Mouse (Mus musculus): ENCODE data around the gene Spata32. TPM values are rescaled to one million over a fixed set of nuclear protein-coding genes. Genes with fewer than 3 reads are reported as not detected.

The Spata32 gene
- not detected in 2 replicates for polyA plus RNA-seq (2015; fragmentation: Nextera tagmentation; extraction: Ambion mirVana)

GRCm38 (mm10) chr11:103217790-103218516 lies at the start of gene Spata32:
TSS of gene Spata32 (minus strand) at chr11:103218432.
- H3K27ac ChIP-seq (ENCODE audit: low read length) = no peak within 1 kb of the TSS
- no peaks in the 10 kb centered on the region for H3K27me3 ChIP-seq (ENCODE audit: control insufficient read depth, insufficient read depth, low read length)
- peaks cover 6% of the 10 kb centered on the region; the same call in 1 of the 2 replicates for H3K4me1 ChIP-seq (ENCODE audit: control insufficient read depth, insufficient read depth, low read length)
- H3K4me2 ChIP-seq (ENCODE audit: low read depth, low read length) = peak within 1 kb of the TSS; percentile 92
- H3K36me3 ChIP-seq (ENCODE audit: control insufficient read depth, insufficient read depth, low read length) = no peaks in the 10 kb centered on the region
- H3K4me3 ChIP-seq (replicated peaks; ENCODE audit: low read length) = peak within 1 kb of the TSS; percentile 53
- under 1% methylated on average over 45 of the region's 45 CpGs for WGBS
- ATAC-seq (ENCODE audit: insufficient read depth, low FRiP score) = peak; percentile 76; the same call in 1 of the 2 replicates
- no peaks in the 10 kb centered on the region for H3K9me3 ChIP-seq (replicated peaks; ENCODE audit: control insufficient read depth, low read length)
- peak within 1 kb of the TSS; percentile 68 for H3K9ac ChIP-seq (ENCODE audit: low read length)

GRCm38 (mm10) chr11:103267346-103268219 lies 49.4 kb upstream of the Spata32 start, which contains the start of gene Map3k14:
TSS of gene Map3k14 (minus strand) at chr11:103267472.
- under 1% methylated on average over 55 of the region's 55 CpGs for WGBS
- peak within 1 kb of the TSS; percentile 82 for H3K4me2 ChIP-seq (ENCODE audit: low read depth, low read length)

DNA sequence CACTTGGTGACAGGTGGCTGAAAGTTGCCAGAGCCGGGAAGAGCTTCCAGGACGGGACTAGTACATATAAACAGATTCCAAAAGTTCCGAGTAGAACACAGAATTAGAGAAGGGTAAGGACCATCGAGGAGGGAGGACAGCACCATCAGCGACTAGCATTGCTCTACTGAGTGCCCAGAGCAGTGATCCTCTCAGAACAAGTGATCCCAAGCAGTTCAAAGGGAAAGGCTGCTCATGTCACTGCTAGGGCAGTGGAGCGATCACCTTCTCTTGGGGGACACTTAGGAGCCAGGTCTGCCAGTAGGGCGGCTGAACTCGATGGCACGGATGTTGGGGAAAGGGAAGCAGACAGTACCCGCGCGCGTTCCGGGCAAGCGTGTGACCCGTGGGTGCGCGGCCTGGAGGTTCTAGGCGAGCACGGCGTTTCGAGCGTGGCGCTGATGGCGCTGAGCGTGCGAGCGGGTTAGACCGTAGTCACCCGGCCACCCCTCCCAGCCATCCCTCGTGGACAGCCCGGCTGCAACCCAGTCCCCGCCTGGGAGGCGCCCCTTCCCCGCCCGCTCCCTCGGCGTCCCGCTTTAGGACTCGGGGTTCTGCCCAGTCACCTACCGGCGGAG lies 48.6 kb upstream of the Spata32 start:
- Histone ChIP-seq H3K27me3 (ENCODE audit: control insufficient read depth, insufficient read depth, low read length) (no peaks in the 10 kb centered on the region), H3K4me3 (replicated peaks; ENCODE audit: low read length) (peak overlapping the region; percentile 76), H3K9ac (ENCODE audit: low read length) (peak overlapping the region; percentile 88), H3K4me1 (ENCODE audit: control insufficient read depth, insufficient read depth, low read length) (peaks cover 42% of the 10 kb centered on the region), H3K27ac (ENCODE audit: low read length) (peak overlapping the region; percentile 77), H3K36me3 (ENCODE audit: control insufficient read depth, insufficient read depth, low read length) (no peaks in the 10 kb centered on the region), H3K4me2 (ENCODE audit: low read depth, low read length) (peak overlapping the region; percentile 82), H3K9me3 (replicated peaks; ENCODE audit: control insufficient read depth, low read length) (no peaks in the 10 kb centered on the region)
- under 1% methylated on average over 42 of the region's 42 CpGs for WGBS
- ATAC-seq (ENCODE audit: insufficient read depth, low FRiP score) = no peak

More at GRCm38 (mm10) chr11:103267346-103268219, 49.4 kb upstream of the Spata32 start, which contains the start of gene Map3k14:
- Histone ChIP-seq H3K27me3 (ENCODE audit: control insufficient read depth, insufficient read depth, low read length) (no peaks in the 10 kb centered on the region), H3K4me3 (replicated peaks; ENCODE audit: low read length) (peak within 1 kb of the TSS; percentile 76), H3K27ac (ENCODE audit: low read length) (peak within 1 kb of the TSS; percentile 83), H3K9me3 (replicated peaks; ENCODE audit: control insufficient read depth, low read length) (no peaks in the 10 kb centered on the region), H3K36me3 (ENCODE audit: control insufficient read depth, insufficient read depth, low read length) (no peaks in the 10 kb centered on the region), H3K9ac (ENCODE audit: low read length) (peak within 1 kb of the TSS; percentile 88), H3K4me1 (ENCODE audit: control insufficient read depth, insufficient read depth, low read length) (peaks cover 35% of the 10 kb centered on the region)
- peak; percentile 98 for ATAC-seq (ENCODE audit: insufficient read depth, low FRiP score)

DNA sequence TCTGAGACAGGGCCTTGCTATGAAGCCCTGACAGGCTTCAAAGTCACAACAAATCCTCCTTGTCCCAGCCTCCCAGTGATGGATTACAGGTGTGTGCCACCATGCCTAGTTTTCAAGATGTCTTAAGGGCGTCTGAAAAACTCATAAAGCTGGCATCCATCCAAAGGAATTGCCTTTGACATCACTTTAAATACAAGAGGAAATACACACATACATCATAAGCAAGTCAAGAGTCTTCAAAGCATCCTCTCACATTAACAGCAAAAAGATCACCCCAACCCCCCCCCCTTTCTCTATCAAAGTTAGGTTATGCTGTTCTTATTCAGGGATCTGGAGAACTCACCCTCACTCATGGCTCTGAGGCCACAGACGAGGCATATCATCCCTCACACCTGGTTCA lies 47.6 kb upstream of the Spata32 start:
- Histone ChIP-seq H3K4me2 (ENCODE audit: low read depth, low read length) (peak overlapping the region; percentile 82), H3K27ac (ENCODE audit: low read length) (no peak overlapping the region), H3K36me3 (ENCODE audit: control insufficient read depth, insufficient read depth, low read length) (no peaks in the 10 kb centered on the region), H3K9me3 (replicated peaks; ENCODE audit: control insufficient read depth, low read length) (no peaks in the 10 kb centered on the region), H3K4me1 (ENCODE audit: control insufficient read depth, insufficient read depth, low read length) (peaks cover 50% of the 10 kb centered on the region), H3K27me3 (ENCODE audit: control insufficient read depth, insufficient read depth, low read length) (no peaks in the 10 kb centered on the region), H3K4me3 (replicated peaks; ENCODE audit: low read length) (peak overlapping the region; percentile 76), H3K9ac (ENCODE audit: low read length) (no peak overlapping the region)
- no peak for ATAC-seq (ENCODE audit: insufficient read depth, low FRiP score)
- 38% methylated on average over 2 of the region's 2 CpGs for WGBS

GRCm38 (mm10) chr11:103265211-103265610 lies 47.0 kb upstream of the Spata32 start:
- Histone ChIP-seq H3K36me3 (ENCODE audit: control insufficient read depth, insufficient read depth, low read length) (no peaks in the 10 kb centered on the region), H3K9me3 (replicated peaks; ENCODE audit: control insufficient read depth, low read length) (no peaks in the 10 kb centered on the region), H3K9ac (ENCODE audit: low read length) (no peak overlapping the region), H3K27ac (ENCODE audit: low read length) (no peak overlapping the region), H3K4me2 (ENCODE audit: low read depth, low read length) (no peak overlapping the region), H3K4me3 (replicated peaks; ENCODE audit: low read length) (no peak overlapping the region), H3K4me1 (ENCODE audit: control insufficient read depth, insufficient read depth, low read length) (peaks cover 50% of the 10 kb centered on the region), H3K27me3 (ENCODE audit: control insufficient read depth, insufficient read depth, low read length) (no peaks in the 10 kb centered on the region)
- no peak for ATAC-seq (ENCODE audit: insufficient read depth, low FRiP score)
- WGBS = 62% methylated on average over 7 of the region's 7 CpGs

GRCm38 (mm10) chr11:103264427-103265005 lies 46.3 kb upstream of the Spata32 start:
- Histone ChIP-seq H3K4me3 (replicated peaks; ENCODE audit: low read length) (no peak overlapping the region), H3K27ac (ENCODE audit: low read length) (no peak overlapping the region), H3K9me3 (replicated peaks; ENCODE audit: control insufficient read depth, low read length) (no peaks in the 10 kb centered on the region), H3K36me3 (ENCODE audit: control insufficient read depth, insufficient read depth, low read length) (no peaks in the 10 kb centered on the region), H3K9ac (ENCODE audit: low read length) (no peak overlapping the region), H3K27me3 (ENCODE audit: control insufficient read depth, insufficient read depth, low read length) (no peaks in the 10 kb centered on the region), H3K4me1 (ENCODE audit: control insufficient read depth, insufficient read depth, low read length) (peaks cover 50% of the 10 kb centered on the region), H3K4me2 (ENCODE audit: low read depth, low read length) (no peak overlapping the region)
- ATAC-seq (ENCODE audit: insufficient read depth, low FRiP score) = no peak
- WGBS = 81% methylated on average over 20 of the region's 20 CpGs

DNA sequence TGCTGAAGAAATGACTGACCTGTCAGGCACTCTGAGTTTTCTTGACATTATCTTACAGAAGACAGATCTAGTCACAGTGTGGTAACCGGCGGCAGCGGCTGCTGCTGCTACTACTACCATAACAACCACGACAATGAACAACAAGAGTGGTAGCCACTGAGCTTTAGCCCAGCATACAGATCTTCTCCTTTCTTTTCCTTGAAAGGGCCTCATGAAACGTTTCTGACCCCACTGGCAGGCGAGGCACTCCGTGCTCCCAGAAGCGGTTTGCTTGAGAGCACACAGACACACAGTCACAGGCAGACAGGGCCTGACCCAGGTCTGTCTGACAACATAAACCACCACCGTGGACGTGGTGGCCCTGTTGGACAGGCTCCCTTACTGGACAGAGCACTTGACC lies 45.3 kb upstream of the Spata32 start:
- H3K36me3 ChIP-seq (ENCODE audit: control insufficient read depth, insufficient read depth, low read length) = no peaks in the 10 kb centered on the region
- H3K27ac ChIP-seq (ENCODE audit: low read length) = no peak overlapping the region; the same call in 1 of the 2 replicates
- no peak for ATAC-seq (ENCODE audit: insufficient read depth, low FRiP score)
- peaks cover 49% of the 10 kb centered on the region for H3K4me1 ChIP-seq (ENCODE audit: control insufficient read depth, insufficient read depth, low read length)
- no peak overlapping the region for H3K4me3 ChIP-seq (replicated peaks; ENCODE audit: low read length)
- 40% methylated on average over 10 of the region's 10 CpGs for WGBS
- no peaks in the 10 kb centered on the region for H3K9me3 ChIP-seq (replicated peaks; ENCODE audit: control insufficient read depth, low read length)
- H3K4me2 ChIP-seq (ENCODE audit: low read depth, low read length) = 0 out of 2 replicates have a peak overlapping the region, but pooled peaks have one; percentile 4
- H3K27me3 ChIP-seq (ENCODE audit: control insufficient read depth, insufficient read depth, low read length) = no peaks in the 10 kb centered on the region
- peak overlapping the region; percentile 40; the same call in 1 of the 2 replicates for H3K9ac ChIP-seq (ENCODE audit: low read length)

DNA sequence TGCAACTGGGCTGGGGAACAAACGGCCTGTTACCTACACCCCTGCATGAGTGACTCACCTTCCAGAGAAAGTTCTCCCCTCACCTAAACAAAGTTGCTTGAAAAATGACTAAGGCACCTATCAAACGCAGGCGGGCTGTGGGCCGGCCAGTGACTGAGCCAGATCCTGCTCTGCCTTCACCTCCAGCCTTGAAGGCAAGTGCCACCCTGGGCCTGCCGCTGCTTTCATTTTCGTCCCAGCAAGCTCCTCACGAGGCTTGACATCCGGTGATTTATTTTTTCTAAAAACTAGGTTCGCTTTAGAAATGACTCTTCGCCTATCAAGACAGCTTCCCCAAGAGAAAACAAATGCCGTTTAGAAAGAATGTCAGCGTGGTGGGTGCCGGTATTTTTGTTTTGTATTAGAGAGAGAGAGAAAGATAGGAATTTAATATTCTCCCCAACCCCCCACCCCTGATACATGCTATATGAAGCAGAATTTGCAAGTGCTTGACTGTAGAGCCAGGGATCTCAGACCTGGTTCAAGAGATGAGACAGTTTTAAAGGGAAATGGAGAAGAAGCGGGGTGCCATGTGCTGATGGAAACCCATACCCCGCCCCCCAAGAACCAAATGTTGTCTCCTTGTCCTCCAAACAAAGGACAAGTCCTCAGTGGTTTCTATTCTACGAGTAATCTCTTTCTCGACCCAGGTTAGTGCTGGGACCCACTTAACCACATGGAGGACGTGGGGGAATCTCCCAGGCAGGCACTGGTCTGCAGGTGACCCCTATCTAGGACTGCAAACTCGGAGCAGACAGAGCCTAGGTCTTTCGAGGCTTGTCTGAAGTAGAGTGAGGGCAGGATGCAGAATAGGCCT lies 44.4 kb upstream of the Spata32 start:
- peak overlapping the region; percentile 22 for H3K4me3 ChIP-seq (replicated peaks; ENCODE audit: low read length)
- ATAC-seq (ENCODE audit: insufficient read depth, low FRiP score) = peak; percentile 12; the same call in 1 of the 2 replicates

More for the DNA sequence above, 44.4 kb upstream of the Spata32 start:
- 39% methylated on average over 20 of the region's 20 CpGs for WGBS
- Histone ChIP-seq H3K9ac (ENCODE audit: low read length) (peak overlapping the region; percentile 60; the same call in 1 of the 2 replicates), H3K27me3 (ENCODE audit: control insufficient read depth, insufficient read depth, low read length) (no peaks in the 10 kb centered on the region), H3K27ac (ENCODE audit: low read length) (peak overlapping the region; percentile 91), H3K36me3 (ENCODE audit: control insufficient read depth, insufficient read depth, low read length) (no peaks in the 10 kb centered on the region), H3K9me3 (replicated peaks; ENCODE audit: control insufficient read depth, low read length) (no peaks in the 10 kb centered on the region), H3K4me1 (ENCODE audit: control insufficient read depth, insufficient read depth, low read length) (peaks cover 42% of the 10 kb centered on the region), H3K4me2 (ENCODE audit: low read depth, low read length) (peak overlapping the region; percentile 45)
